Mouse (Mus musculus): Measurements from ENCODE around the gene Dhcr24.

Gene Dhcr24

DNA sequence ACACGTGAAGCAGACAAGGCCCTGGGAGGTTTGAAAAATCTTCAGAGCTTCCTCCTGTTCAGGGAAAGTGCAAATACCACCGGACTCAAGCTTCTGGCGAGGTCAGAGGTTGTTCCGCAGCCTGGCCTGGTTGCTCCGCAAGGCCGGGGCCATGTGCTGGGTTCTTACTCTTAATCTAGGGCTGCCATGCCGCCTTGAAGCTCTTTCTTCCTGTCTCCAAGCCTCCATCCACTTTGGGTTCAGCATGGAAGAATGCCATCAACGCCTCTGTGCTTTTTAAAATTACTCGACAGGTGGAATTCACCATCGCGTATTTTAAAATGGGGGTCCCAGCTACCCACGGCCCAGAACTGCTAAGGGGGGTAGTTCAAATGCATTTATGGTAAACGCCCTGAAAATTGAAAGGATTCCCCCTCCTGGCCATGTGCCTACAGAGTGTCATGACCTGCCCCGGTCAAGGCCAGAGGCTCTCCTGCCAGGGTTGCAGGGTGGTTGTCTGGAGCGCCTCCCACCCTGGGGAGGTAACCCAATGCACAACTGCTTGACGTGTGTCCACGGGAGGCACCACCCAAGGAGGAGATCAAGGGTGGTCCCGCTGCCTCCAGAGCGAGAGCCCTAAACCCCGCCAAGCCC, 509 bp upstream of the Dhcr24 start:
- in situ Hi-C loops (cut with MboI) = no loop called here

DNA sequence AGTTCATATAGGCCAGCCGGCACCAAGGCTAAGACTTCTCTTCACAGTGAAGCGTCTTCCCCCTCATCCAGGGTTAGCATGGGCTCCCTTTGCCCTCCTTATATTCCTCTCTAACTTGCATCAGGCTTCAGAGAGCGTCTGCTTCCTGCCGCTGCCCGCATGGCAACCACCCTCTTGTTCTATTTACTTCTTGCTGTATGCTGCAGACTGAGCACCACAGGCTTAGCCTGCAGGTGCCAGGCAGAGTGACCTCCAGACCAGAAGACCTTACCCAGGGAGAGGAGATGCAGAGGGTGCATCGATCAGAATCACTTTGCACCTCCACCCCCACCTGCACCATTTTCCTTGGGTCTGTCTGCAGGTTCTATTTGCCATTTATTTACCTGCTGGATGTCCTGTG, 1.2 kb downstream of the Dhcr24 start:
- in situ Hi-C loops (cut with MboI) = no loop called here

DNA sequence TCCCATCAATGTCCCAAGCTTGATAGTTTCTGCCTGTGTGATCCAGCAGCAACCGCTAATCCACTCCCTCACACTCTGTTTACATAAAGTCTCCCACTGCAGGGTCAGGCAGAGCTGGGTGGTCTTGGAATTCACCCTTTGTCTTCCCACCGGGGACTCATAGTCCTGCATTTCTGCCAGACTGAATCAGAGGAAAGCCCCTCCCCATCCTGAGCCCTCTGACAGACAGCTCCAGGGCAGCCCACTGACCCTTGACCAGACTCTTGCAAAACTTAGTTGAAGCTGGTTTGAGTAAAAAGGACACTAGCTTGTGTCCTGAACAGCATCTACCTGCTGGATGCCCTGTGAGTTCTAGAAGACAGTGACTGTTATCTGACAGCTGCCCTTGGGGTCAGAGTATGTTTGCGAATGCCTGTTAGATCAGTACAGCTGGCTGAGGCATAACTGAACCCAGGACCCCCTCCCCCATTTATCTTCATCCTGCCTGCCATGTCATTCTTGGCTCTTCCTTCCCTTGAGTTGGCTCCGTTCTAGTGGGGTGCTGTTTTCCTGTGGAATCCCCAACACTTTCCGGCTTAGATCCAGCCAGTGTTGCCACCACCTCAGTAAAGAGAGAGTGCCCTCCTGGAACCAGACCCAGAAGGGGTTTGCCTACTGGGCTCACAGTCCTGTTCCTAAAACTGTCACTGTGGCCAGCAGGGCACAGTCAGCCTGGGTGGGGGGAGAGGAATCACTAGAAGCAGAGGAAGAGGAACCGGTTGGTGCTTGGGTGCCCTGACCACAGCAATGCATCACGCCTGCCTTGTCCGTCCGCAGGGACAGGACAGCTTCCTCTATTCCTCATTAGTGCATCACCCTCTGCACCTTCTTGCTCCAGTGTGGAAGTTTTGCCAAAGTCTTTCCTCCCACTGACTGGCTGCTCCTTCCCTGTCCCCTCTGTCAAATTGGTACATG, 2.3 kb downstream of the Dhcr24 start:
- in situ Hi-C loops (cut with MboI) = no loop called here

DNA sequence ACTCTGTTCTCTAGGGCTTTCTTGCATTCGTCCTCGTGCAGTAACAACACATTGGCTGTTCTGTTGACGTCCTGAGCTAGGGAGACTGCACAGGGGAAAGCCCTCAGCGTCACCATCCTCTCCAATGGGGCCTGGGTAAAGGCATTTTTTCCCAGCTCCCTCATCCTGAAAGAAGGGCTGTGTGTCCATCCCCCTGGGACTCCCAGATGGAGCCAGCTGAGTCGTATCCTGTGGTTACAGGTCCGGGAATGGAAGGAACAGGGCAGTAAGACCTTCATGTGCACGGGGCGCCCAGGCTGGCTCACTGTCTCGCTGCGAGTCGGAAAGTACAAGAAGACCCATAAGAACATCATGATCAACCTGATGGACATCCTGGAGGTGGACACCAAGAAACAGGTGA, 3.3 kb downstream of the Dhcr24 start:
- in situ Hi-C loops (cut with MboI) = no loop called here

DNA sequence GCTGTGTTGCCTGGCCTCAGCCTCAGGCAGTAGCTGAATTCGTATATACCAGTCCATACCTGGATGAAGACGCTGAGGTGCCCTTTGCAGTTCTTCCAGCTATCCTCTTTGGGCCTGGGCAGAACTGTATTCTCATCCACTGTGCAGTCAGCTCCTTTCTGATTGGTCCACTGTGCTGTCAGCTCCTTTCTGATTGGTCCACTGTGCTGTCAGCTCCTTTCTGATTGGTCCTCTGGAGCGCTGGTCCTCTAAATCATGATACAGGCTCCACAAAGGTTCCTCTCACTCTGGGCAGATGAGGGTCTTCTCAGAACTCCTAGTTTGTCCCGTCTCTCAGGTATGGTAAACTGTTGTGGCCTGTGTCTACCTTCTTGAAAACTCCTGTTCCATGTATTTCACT, 8.8 kb downstream of the Dhcr24 start:
- in situ Hi-C loops (cut with MboI) = no loop called here

DNA sequence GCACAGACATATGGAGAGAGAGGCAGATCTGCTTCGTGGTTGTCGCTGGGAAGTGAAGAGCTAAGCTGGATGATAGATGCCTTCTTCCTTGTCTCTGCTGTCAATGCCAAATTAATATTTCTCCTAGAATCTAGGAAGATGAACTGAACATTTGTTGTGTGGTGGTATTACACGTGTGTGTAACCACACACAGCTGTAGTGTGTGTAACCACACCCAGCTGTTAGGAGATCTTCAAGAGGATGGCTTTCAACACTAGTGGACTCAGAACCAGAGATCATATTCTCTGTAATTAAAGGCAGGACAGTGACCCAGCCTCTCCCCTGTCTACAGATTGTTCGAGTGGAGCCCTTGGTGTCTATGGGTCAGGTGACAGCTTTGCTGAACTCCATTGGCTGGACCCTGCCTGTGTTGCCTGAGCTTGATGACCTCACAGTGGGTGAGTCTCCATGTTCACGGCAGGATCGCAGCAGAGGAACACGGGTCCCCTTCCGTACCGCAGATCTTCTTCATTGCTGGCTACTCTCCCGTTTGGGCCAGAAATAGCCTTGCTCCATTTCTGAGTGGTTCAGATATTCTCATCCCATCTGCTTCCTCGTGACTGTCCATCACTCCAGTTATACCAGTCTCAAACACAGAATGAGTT, 10.4 kb downstream of the Dhcr24 start:
- in situ Hi-C loops (cut with MboI) = no loop called here

DNA sequence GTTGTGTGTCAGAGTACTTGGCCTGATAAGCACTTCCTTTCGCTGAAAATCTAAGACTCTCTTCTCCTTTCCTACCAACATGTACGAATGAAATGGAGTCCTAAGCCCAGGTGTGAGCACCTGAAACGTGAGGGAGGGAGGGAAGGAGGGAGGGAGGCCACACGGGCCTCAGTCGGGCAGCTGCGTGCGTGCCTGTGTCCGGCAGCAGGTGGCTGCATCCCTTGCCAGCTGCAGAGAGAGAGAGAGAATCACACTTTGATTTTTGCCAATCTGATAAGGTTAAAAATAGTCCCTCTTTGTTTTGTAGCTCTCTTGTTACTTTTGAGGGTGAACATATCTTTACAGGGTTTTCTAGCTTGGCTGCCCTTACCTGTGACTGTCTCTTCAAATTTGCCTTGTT, 14.2 kb downstream of the Dhcr24 start:
- in situ Hi-C loops (cut with MboI) = no loop called here

DNA sequence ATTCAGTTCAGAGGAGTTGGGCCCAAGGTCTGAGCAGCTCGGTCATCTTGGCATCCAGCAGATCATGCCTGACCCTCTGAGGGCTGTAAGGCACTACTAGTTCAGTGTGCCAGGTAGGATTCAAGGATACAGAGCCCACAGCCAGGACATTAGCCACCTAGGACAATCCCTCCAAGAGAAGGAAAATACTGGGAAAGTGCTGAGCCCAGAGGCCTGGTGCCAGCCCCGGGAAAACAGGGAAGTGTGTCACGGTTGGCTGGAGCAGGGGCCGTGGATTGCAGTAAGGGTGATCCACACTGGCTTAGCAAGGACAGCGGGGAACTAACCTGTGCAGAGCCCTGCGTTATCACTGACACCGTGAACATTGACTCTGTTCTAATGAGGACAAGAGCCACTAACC, 16.7 kb downstream of the Dhcr24 start:
- in situ Hi-C loops (cut with MboI) = no loop called here

DNA sequence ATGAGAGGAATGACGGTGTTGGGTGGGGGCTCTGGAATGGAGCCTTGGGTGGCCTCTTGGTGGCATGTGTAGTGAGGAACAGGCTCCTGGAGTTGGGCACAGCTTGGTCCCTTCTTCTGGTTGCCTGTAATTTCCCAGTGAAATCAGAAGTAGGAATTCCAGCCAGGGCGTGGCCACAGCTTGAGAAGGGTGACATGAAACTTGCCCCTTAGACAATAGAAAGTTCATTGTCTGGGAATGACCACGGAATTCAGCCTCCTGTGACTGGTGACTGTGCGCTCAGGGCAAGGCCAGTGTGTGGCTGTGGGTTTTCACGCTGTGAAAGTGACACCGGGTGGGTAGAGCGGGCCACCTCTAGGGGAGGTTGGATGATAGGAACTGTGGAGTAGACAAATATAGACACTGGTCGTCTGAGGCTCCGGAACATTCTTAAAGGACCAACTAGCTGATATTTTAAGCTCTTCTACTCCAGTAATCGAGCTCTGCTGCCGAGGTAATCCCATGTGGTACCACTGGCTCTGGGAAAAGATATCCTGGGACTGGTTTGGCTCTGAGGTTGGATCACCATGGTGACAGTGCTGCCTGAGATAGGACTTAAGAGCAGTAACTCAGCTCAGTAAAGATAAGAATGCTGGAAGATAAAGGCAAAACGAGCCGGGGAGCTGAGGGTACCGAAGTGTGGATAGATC, 20.5 kb downstream of the Dhcr24 start:
- in situ Hi-C loops (cut with MboI) = no loop called here

DNA sequence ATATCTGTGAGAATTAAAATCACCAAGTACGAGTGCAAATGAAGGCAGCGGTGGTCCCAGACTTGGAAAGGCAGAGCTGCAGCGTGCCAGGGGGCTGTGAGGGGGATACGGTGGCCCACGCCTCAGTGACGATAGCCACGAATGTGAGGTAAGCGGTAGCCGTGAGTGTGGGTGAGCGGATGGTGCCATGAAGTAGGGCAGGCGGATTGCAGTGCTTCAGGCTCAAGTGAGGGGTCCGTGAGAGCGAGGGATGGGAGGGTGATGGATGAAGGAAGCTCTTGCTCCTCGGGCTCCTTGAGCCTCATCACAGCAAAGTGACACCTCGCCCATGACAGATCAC, 21.0 kb downstream of the Dhcr24 start:
- in situ Hi-C loops (cut with MboI) = no loop called here

DNA sequence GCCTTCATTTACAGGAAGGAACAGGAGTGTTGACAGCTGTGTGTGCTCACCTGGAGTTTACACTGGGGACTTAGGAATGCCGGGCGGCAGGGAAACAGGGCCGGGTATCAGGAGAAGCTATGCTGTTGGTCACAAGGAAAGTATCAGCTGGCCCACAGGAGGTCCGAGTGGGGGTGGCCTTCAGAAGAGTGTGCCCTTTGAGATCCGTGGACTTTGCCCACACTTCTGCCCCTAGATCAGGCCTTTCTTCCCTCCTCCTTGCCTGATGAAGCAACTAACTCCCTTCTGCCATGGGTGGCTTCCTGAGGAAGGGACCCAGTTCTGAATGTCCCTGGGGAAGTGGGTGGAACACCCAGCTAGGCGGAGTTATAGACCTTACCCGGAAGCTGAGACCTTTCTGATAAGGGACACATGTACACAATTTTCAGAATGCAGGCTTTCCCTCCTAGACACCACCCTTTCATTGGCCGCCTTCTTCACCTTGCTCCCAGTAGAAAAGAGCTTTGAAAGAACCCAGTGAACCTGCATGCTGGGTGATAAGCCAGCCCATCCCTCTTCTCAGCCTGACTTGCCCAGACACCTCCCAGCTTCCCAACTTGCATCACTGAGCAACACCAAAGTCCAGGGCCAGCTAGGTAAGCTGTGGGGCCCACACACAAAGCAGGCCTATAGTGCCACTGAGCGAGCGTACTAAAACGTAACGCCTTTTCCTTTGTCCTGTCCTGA, 21.8 kb downstream of the Dhcr24 start:
- in situ Hi-C loops (cut with MboI) = no loop called here

DNA sequence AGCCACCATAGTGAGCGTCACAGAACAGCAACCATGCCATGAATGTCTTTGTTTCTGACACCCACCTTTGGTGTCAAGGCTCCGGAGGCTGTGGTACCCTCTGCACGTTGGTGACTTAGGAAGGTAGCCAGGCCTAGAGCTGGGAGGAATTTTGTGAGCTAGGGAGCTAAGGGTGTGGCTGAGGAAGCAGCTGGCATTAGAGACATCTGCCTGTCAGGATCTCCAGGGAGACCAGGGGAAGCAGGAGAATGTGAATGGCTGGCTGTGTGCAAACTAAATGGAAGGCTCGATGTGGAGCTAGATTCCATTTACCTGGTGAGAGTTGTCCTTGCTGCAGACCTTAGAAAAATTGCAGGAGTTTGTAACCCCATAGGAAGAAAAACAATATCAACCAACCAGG, 23.8 kb downstream of the Dhcr24 start:
- in situ Hi-C loops (cut with MboI) = no loop called here

DNA sequence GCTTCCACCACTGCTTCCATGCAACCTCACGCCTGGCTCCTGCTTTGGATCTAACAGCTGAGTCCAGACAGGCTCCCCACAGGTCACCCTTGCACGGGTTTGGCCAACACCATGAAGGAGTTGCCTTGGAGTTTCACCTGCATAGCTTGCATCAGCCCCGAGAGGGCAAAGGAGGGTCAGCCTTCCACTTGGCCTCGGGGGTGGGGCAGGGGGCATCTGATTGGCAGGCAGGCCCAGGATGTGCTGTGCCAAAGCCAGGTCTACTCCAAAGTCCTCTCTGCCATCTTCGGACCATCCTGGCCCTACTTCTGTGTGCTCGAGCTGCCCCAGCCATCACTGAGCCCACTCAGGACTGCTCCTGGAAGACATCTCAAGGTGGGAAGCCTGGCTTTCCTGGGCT, 26.2 kb downstream of the Dhcr24 start:
- in situ Hi-C loops (cut with MboI) = no loop called here

DNA sequence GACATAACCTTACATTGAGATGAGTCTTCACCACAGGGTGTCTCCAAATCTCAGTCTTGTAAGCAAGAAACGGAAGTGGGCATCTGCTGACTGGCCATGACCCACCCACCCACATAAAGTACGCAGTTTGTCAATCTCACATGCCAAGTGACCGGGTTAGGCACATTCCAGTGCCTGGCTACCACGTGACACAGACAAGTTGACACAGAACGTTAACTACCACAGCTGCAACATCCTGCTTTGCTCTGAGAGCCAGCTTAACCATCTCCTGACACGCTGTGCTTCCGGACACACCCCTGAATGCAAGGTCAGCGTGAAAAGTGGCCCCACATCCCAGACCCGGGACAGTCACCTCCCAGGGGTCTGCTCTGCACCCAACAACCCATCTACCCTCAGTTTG, 29.3 kb downstream of the Dhcr24 start:
- in situ Hi-C loops (cut with MboI) = no loop called here

DNA sequence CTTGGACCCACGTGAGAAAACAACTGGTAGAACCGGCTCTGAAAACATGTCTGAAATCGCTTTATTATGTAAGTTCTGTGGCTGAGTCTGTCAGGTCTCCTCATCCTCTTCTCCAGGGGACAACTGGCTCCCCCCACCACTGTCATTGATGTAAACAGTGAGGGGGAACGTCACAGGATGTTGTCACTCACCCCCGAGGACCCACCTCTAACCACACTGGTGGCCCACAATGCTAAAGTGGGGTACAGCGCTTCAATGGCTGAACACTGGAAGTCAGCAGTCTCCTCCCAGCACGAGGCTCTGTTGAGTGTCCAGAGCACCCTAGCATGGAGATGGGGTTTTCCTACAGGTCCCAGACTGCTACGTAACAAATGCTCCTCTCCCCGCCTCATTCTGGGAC, 30.0 kb downstream of the Dhcr24 start:
- in situ Hi-C loops (cut with MboI) = no loop called here

DNA sequence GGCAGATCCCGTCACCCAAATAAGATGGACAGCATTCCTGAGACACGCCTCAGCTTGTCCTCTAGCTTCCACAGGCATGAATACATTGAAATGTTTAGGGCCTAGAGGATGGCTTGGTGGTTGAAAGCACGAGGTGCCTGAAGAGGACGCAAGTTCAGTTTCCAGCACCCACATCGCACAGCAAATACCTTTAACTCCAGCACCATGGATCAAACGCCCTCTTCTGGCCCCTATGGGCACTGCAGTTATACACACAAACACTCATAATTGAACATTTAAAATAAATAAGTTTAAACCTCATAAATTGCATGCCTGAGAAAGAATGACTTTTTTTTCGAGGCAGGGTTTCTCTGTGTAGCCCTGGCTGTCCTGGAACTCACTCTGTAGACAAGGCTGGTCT, 32.8 kb downstream of the Dhcr24 start:
- in situ Hi-C loops (cut with MboI) = no loop called here

DNA sequence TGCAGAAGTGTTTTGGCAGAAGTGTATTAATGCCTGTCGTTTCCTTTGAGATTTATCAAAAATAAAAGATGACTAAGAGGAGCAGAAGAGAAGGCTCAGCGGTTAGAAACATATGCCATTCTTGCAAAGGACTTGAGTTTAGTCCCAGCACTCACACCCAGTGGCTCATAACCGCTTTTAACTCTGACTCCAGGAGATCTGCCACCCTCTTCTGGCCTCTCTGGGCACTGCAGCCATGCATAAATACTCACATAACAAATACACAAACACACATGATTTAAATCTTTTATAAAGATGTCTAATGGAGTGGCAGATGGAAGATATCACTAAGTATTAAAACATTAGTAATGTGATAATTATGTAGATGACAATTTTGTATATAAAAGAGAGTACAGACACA, 35.4 kb downstream of the Dhcr24 start:
- in situ Hi-C loops (cut with MboI) = no loop called here

DNA sequence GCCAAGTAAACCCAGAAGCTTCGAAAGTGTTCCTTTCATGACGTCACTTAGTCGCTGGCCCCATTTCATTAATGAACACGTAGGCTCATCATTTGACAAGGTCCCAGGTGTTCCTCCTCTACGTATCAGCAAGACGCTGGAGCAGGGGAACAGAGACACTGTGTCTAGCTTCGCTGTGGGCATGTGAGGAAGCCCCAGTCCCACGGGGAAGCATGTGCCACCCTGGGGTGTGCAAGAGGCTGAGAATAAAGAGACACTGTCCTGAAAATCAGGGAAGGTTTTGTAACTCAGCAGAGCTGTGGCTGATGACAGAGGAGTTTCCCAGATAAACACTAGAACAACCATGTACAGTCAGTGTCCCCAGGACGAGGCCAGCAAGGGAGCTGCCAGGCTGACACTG, 36.2 kb downstream of the Dhcr24 start:
- in situ Hi-C loops (cut with MboI) = no loop called here

DNA sequence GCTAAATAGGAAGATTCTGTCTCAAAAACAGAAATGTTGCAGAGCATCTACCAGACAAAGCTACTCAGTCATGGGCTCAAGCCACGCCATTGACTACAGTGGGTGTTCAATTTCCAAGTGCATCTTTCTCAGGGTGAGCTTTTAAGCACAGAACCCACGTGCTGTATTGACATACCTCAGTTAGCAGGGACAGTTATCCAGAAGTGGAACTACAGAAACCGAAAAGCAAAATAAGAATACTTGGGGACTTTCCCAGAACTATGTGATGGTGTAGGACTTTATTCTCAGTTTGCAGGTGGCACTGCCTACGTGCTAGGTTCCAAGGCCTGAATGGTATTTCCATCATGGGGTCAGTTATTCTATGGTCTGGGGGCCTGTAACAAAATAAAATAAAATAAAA, 36.9 kb downstream of the Dhcr24 start:
- in situ Hi-C loops (cut with MboI) = no loop called here

DNA sequence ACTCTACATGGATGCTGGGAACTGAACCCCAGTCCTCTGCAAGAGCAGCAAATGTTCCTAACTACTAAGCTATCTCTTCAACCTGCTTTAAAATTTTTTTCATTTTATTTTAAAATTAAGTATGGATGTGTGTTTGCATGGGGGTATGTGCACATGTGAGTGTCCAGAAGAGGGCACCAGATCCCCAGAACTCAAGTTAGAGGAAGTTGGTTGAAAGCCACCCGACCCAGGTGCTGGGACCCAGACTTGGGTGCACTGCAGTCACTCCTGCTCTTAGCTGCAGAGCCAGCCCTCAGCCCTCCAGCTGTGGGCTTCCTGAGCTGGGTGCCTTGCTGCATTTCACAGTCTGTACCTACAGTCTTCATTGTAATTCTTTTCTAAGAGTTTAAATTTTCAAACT, 38.6 kb downstream of the Dhcr24 start:
- in situ Hi-C loops (cut with MboI) = no loop called here

DNA sequence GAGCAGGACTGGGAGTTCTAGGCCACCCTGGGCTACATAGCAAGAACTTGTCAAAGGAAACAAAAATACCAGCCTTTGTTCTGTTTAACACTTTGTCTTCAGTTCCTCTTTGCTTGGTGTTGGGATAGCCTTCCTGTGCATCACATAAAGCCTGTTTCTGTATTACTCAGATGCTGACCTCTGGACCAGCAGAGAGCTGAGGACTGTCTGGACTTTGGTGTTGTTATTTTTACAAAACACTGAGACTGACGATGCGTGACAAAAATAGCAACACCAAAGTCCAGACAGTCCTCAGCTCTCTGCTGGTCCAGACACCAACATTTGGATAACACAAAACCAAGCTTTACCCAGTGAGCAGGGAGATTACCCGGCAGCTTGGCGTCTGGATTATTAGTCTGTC, 39.9 kb downstream of the Dhcr24 start:
- in situ Hi-C loops (cut with MboI) = no loop called here
